Mouse (Mus musculus): ENCODE measurements at regions not wholly inside any gene's neighbourhood (a gene's known extent, or its start where the extent isn't known, plus 50 kb on each side); places are given as distances from the start of the nearest gene placed in this dataset.

GRCm38 (mm10) chr2:143243741-143244140, 165.5 kb downstream of the Otor start:
- no peak for ATAC-seq (replicated peaks in 1 of 2; ENCODE audit: insufficient read depth in 1 of 2, low FRiP score in 2 of 2, low TSS enrichment in 1 of 2, low read depth in 1 of 2, poor library complexity in 2 of 2, severe bottlenecking in 2 of 2)

GRCm38 (mm10) chr2:143246131-143246665, 167.9 kb downstream of the Otor start:
- ATAC-seq (replicated peaks in 1 of 2; ENCODE audit: insufficient read depth in 1 of 2, low FRiP score in 2 of 2, low TSS enrichment in 1 of 2, low read depth in 1 of 2, poor library complexity in 2 of 2, severe bottlenecking in 2 of 2): no peak

- no peak for ATAC-seq (replicated peaks in 1 of 2; ENCODE audit: insufficient read depth in 1 of 2, low FRiP score in 2 of 2, low TSS enrichment in 1 of 2, low read depth in 1 of 2, poor library complexity in 2 of 2, severe bottlenecking in 2 of 2)
Observed at GRCm38 (mm10) chr2:143269026-143269425, 190.8 kb downstream of the Otor start.

GRCm38 (mm10) chr2:143270826-143271225, 192.6 kb downstream of the Otor start:
- no peak for ATAC-seq (replicated peaks in 1 of 2; ENCODE audit: insufficient read depth in 1 of 2, low FRiP score in 2 of 2, low TSS enrichment in 1 of 2, low read depth in 1 of 2, poor library complexity in 2 of 2, severe bottlenecking in 2 of 2)

- no peak for ATAC-seq (replicated peaks in 1 of 2; ENCODE audit: insufficient read depth in 1 of 2, low FRiP score in 2 of 2, low TSS enrichment in 1 of 2, low read depth in 1 of 2, poor library complexity in 2 of 2, severe bottlenecking in 2 of 2)
Observed at GRCm38 (mm10) chr2:143305747-143306570, 227.7 kb downstream of the Otor start.

- no peak for ATAC-seq (replicated peaks in 1 of 2; ENCODE audit: insufficient read depth in 1 of 2, low FRiP score in 2 of 2, low TSS enrichment in 1 of 2, low read depth in 1 of 2, poor library complexity in 2 of 2, severe bottlenecking in 2 of 2)
Observed at GRCm38 (mm10) chr2:143306571-143306925, 228.3 kb downstream of the Otor start.

- peak in 1 of 2 experiments; percentile 7; a peak in 1 of 4 replicates for ATAC-seq (replicated peaks in 1 of 2; ENCODE audit: insufficient read depth in 1 of 2, low FRiP score in 2 of 2, low TSS enrichment in 1 of 2, low read depth in 1 of 2, poor library complexity in 2 of 2, severe bottlenecking in 2 of 2)
Observed at GRCm38 (mm10) chr2:143325486-143325885, 220.5 kb upstream of the Pcsk2 start.

- ATAC-seq (replicated peaks in 1 of 2; ENCODE audit: insufficient read depth in 1 of 2, low FRiP score in 2 of 2, low TSS enrichment in 1 of 2, low read depth in 1 of 2, poor library complexity in 2 of 2, severe bottlenecking in 2 of 2): no peak
Observed at GRCm38 (mm10) chr2:143332071-143332470, 213.9 kb upstream of the Pcsk2 start.

- no peak for ATAC-seq (replicated peaks in 1 of 2; ENCODE audit: insufficient read depth in 1 of 2, low FRiP score in 2 of 2, low TSS enrichment in 1 of 2, low read depth in 1 of 2, poor library complexity in 2 of 2, severe bottlenecking in 2 of 2)
Observed at GRCm38 (mm10) chr2:143340364-143340763, 205.6 kb upstream of the Pcsk2 start.

GRCm38 (mm10) chr2:143364193-143364592, 181.8 kb upstream of the Pcsk2 start:
- no peak for ATAC-seq (replicated peaks in 1 of 2; ENCODE audit: insufficient read depth in 1 of 2, low FRiP score in 2 of 2, low TSS enrichment in 1 of 2, low read depth in 1 of 2, poor library complexity in 2 of 2, severe bottlenecking in 2 of 2)

- no peak for ATAC-seq (replicated peaks in 1 of 2; ENCODE audit: insufficient read depth in 1 of 2, low FRiP score in 2 of 2, low TSS enrichment in 1 of 2, low read depth in 1 of 2, poor library complexity in 2 of 2, severe bottlenecking in 2 of 2)
Observed at GRCm38 (mm10) chr2:143365976-143366375, 180.0 kb upstream of the Pcsk2 start.

Data from hematopoietic stem cell, adult 5-6 weeks (primary cell).